Mouse (Mus musculus) right cerebral cortex, adult 18-20 months (tissue): Measurements from ENCODE around the gene Klf8.

Experiments used
- DNase-seq: peaks from one replicate; pipeline ENCODE4 v3.0.0; 2022; ENCODE audit warnings: mixed read lengths

Gene Klf8

GRCm38 (mm10) chrX:153440018-153440417 lies 202.8 kb downstream of the Klf8 start:
- no peak for DNase-seq
